Mouse (Mus musculus): ENCODE measurements around the gene Ttc7b. TPM values are rescaled to one million over a fixed set of nuclear protein-coding genes. Genes with fewer than 3 reads are reported as not detected.

Gene Ttc7b
- polyA plus RNA-seq, 1 experiment from 2014 or later = 4.0 TPM

DNA sequence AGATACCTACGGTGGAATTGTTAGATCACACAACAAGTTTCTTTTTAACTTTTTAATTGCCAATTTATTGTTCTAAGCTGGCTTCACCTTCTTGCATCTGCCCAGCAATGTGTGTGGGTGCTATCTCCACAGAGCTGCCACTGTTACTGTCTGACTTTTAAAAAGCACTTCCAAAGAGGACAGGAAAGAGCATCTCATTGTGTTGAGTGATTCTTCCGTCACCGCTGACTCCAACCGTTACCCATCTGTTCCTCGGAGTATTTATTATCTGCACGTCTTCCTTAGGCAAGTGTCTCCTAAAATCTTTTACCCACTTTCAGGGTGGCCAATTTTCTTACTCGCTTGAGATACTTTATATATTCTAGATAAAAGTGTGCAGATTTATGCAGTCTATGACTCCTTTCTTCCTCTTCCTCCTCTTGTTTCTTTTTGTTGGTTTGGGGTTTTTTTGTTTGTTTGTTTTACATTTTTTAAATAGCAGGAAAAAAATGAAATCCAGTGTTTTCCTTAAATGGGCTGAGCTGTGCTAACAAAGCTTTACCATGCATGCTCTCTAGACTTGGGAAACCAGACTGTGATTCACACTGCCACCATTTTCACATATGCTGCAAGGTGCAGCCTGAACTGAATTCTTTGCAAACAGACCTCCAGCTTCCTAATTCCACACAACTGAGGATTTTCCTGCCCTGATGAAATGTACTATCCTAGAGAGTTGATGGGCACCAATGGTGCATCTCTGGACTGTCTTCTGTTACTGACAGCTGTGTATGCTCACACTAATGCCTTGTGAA lies 50.9 kb downstream of the Ttc7b start:
- 82% methylated on average over 7 of the region's 7 CpGs for WGBS
- no peaks in the 10 kb centered on the region; the same call in 1 of the 2 replicates for H3K4me1 ChIP-seq (replicated peaks)
- no peaks in the 10 kb centered on the region for H3K9me3 ChIP-seq
- H3K27me3 ChIP-seq (replicated peaks) = no peaks in the 10 kb centered on the region
- H3K4me3 ChIP-seq (replicated peaks) = no peak overlapping the region
- H3K9ac ChIP-seq = no peak overlapping the region
- no peaks in the 10 kb centered on the region for H3K36me3 ChIP-seq
- no peak overlapping the region for H3K4me2 ChIP-seq (replicated peaks)
- H3K27ac ChIP-seq = no peak overlapping the region
- no peak for ATAC-seq

- ATAC-seq = no peak
- WGBS = 87% methylated on average over 1 of the region's 4 CpGs
Measured at GRCm38 (mm10) chr12:100465101-100465715, 55.4 kb downstream of the Ttc7b start.

GRCm38 (mm10) chr12:100457701-100458100 lies 62.9 kb downstream of the Ttc7b start:
- no peaks in the 10 kb centered on the region for H3K9me3 ChIP-seq

More at GRCm38 (mm10) chr12:100465101-100465715, 55.4 kb downstream of the Ttc7b start:
- Histone ChIP-seq H3K4me2 (replicated peaks) (no peak overlapping the region), H3K27ac (no peak overlapping the region), H3K9ac (no peak overlapping the region), H3K9me3 (no peaks in the 10 kb centered on the region), H3K36me3 (no peaks in the 10 kb centered on the region), H3K27me3 (replicated peaks) (no peaks in the 10 kb centered on the region), H3K4me1 (replicated peaks) (no peaks in the 10 kb centered on the region), H3K4me3 (replicated peaks) (no peak overlapping the region)

GRCm38 (mm10) chr12:100456257-100456975 lies 64.2 kb downstream of the Ttc7b start:
- Histone ChIP-seq H3K9me3 (no peaks in the 10 kb centered on the region), H3K36me3 (no peaks in the 10 kb centered on the region), H3K27ac (no peak overlapping the region), H3K27me3 (replicated peaks) (no peaks in the 10 kb centered on the region), H3K9ac (no peak overlapping the region), H3K4me3 (replicated peaks) (no peak overlapping the region), H3K4me2 (replicated peaks) (no peak overlapping the region), H3K4me1 (replicated peaks) (no peaks in the 10 kb centered on the region)
- no peak for ATAC-seq
- WGBS = 67% methylated on average over 10 of the region's 10 CpGs

More at GRCm38 (mm10) chr12:100457701-100458100, 62.9 kb downstream of the Ttc7b start:
- no peak overlapping the region for H3K27ac ChIP-seq
- H3K4me2 ChIP-seq (replicated peaks) = no peak overlapping the region
- ATAC-seq = no peak
- no peaks in the 10 kb centered on the region for H3K36me3 ChIP-seq
- no peaks in the 10 kb centered on the region for H3K4me1 ChIP-seq (replicated peaks)
- no peak overlapping the region for H3K9ac ChIP-seq
- 93% methylated on average over 7 of the region's 7 CpGs for WGBS
- H3K27me3 ChIP-seq (replicated peaks) = no peaks in the 10 kb centered on the region
- no peak overlapping the region for H3K4me3 ChIP-seq (replicated peaks)

DNA sequence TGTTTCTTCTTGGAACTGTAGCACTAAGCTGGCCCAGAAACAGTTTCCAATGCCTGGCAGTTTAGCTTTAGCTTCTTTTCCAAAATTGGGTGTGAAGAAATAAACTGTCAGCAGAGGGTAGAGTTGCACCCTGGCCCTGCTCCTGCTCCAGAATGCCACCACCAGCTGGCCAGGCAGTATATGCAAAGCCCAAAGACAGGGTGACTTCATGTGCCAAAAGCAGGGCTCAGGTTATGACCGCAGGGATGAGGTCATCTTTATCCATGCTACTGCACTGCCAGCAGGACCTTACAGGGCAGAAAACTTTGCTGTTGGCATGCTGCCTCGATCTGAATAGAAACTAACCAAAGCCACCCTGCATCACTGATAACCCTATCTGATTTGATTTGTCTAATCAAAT lies 65.2 kb downstream of the Ttc7b start:
- no peak for ATAC-seq
- Histone ChIP-seq H3K27me3 (replicated peaks) (no peaks in the 10 kb centered on the region), H3K4me1 (replicated peaks) (no peaks in the 10 kb centered on the region), H3K4me2 (replicated peaks) (no peak overlapping the region), H3K36me3 (no peaks in the 10 kb centered on the region), H3K27ac (no peak overlapping the region), H3K9me3 (no peaks in the 10 kb centered on the region), H3K4me3 (replicated peaks) (no peak overlapping the region), H3K9ac (no peak overlapping the region)
- WGBS = 88% methylated on average over 2 of the region's 2 CpGs

GRCm38 (mm10) chr12:100447701-100448277 lies 72.8 kb downstream of the Ttc7b start:
- H3K27me3 ChIP-seq (replicated peaks) = no peaks in the 10 kb centered on the region
- no peaks in the 10 kb centered on the region for H3K36me3 ChIP-seq
- ATAC-seq = no peak
- H3K9ac ChIP-seq = no peak overlapping the region
- no peak overlapping the region for H3K4me2 ChIP-seq (replicated peaks)
- WGBS = 71% methylated on average over 12 of the region's 12 CpGs
- no peak overlapping the region for H3K27ac ChIP-seq
- no peak overlapping the region for H3K4me3 ChIP-seq (replicated peaks)
- no peaks in the 10 kb centered on the region for H3K9me3 ChIP-seq
- H3K4me1 ChIP-seq (replicated peaks) = no peaks in the 10 kb centered on the region

DNA sequence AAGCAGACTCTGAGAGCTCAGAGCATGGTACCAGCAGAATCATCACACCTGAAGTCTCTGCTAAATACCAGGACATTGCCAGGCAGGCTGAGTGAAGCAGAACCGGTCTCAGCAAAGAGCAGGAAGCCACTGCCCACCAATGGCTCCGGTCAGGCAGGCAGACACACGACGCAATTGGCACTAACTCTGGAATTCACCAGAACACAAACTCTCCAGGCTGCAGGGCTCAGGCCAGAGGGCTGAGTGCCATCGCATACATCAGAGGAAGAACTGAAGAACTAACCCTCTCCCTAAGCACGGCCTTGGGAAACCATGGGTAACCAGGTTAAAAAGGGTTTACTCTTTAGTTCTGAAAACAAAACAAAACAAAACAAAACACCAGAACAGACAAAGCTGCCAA lies 73.5 kb downstream of the Ttc7b start:
- no peaks in the 10 kb centered on the region for H3K4me1 ChIP-seq (replicated peaks)
- H3K4me3 ChIP-seq (replicated peaks) = no peak overlapping the region
- H3K36me3 ChIP-seq = no peaks in the 10 kb centered on the region
- 68% methylated on average over 6 of the region's 6 CpGs for WGBS
- ATAC-seq = no peak
- H3K9me3 ChIP-seq = no peaks in the 10 kb centered on the region
- H3K9ac ChIP-seq = no peak overlapping the region
- H3K4me2 ChIP-seq (replicated peaks) = no peak overlapping the region
- no peak overlapping the region for H3K27ac ChIP-seq
- H3K27me3 ChIP-seq (replicated peaks) = no peaks in the 10 kb centered on the region

DNA sequence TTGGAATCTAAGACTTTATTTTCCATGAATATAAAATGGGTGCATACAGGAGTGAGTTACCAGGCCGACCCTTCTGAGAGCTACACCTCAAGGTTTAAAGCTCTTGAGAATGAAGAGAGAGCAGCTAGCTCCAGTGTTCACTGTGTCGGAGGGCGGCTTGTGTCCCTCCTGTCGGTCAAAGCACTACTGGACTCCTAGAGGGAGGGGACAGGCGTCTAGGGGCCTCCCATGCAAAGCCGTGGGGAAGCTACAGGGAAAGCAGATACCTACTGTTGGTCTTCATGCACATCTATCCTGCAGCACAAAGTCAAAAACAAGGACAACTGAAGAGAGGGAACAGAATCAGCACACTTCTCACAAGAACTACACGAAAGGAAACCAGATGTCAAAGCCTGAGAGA lies 74.9 kb downstream of the Ttc7b start:
- no peaks in the 10 kb centered on the region for H3K9me3 ChIP-seq
- H3K27me3 ChIP-seq (replicated peaks) = no peaks in the 10 kb centered on the region
- no peak overlapping the region for H3K4me3 ChIP-seq (replicated peaks)
- 88% methylated on average over 7 of the region's 7 CpGs for WGBS
- no peak overlapping the region for H3K4me2 ChIP-seq (replicated peaks)
- no peak overlapping the region for H3K27ac ChIP-seq
- no peak overlapping the region for H3K9ac ChIP-seq
- H3K4me1 ChIP-seq (replicated peaks) = no peaks in the 10 kb centered on the region
- ATAC-seq = no peak
- no peaks in the 10 kb centered on the region for H3K36me3 ChIP-seq

DNA sequence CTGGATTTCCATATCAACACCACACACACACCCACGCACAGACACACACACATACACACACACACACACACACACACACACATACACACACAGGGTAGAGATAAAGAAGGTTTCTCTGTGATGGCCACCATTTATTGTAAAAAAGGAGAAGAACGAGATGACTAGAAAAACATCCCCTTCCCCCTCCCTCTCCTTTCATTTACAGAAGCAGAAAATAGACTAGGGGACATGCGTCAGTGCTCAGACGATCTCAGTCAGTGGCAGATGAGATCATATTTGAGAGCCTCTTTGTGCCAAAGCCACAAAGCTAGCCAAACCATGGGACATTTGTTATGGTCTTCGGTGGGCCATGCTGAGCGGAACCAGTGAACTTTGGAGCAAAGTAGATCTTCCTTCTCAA lies 75.4 kb downstream of the Ttc7b start:
- WGBS = 81% methylated on average over 6 of the region's 6 CpGs
- H3K36me3 ChIP-seq = no peaks in the 10 kb centered on the region
- H3K27me3 ChIP-seq (replicated peaks) = no peaks in the 10 kb centered on the region
- no peak overlapping the region for H3K4me3 ChIP-seq (replicated peaks)
- H3K4me2 ChIP-seq (replicated peaks) = no peak overlapping the region
- no peak overlapping the region for H3K27ac ChIP-seq
- H3K9me3 ChIP-seq = no peaks in the 10 kb centered on the region
- ATAC-seq = no peak
- H3K4me1 ChIP-seq (replicated peaks) = peaks cover 3% of the 10 kb centered on the region; the same call in 1 of the 2 replicates
- no peak overlapping the region for H3K9ac ChIP-seq

GRCm38 (mm10) chr12:100444671-100445165 lies 75.9 kb downstream of the Ttc7b start:
- H3K4me1 ChIP-seq (replicated peaks) = peaks cover 8% of the 10 kb centered on the region
- no peaks in the 10 kb centered on the region for H3K27me3 ChIP-seq (replicated peaks)
- no peak for ATAC-seq
- WGBS = 91% methylated on average over 3 of the region's 3 CpGs
- no peak overlapping the region for H3K9ac ChIP-seq
- no peaks in the 10 kb centered on the region for H3K9me3 ChIP-seq
- no peak overlapping the region for H3K27ac ChIP-seq
- H3K36me3 ChIP-seq = no peaks in the 10 kb centered on the region
- H3K4me2 ChIP-seq (replicated peaks) = no peak overlapping the region
- no peak overlapping the region for H3K4me3 ChIP-seq (replicated peaks)

- H3K36me3 ChIP-seq = no peaks in the 10 kb centered on the region
- ATAC-seq = no peak
Measured at GRCm38 (mm10) chr12:100443452-100443851, 77.2 kb downstream of the Ttc7b start.

DNA sequence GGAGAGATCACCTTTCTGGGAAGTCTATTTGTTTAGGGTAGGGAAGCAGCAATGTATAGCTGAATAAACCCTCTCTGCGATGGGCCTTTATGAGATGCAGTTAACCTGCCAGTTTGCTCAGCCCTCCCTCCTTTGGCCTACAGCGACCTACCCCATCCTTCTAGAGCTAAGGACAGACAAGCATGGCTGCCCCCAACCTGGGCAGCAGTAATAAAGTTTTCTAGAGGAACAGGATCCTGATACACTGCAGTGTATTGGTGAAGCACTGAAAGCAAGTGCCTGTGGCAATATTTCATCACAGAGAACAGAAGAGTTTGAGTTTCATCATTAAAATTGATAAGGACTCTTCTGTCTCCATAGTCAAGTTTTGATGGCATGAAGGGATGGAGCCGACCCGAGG lies 79.0 kb downstream of the Ttc7b start:
- Histone ChIP-seq H3K4me2 (replicated peaks) (no peak overlapping the region), H3K27ac (no peak overlapping the region), H3K9me3 (no peaks in the 10 kb centered on the region), H3K36me3 (no peaks in the 10 kb centered on the region), H3K9ac (no peak overlapping the region), H3K4me3 (replicated peaks) (no peak overlapping the region), H3K4me1 (replicated peaks) (peaks cover 12% of the 10 kb centered on the region), H3K27me3 (replicated peaks) (no peaks in the 10 kb centered on the region)
- 74% methylated on average over 4 of the region's 4 CpGs for WGBS
- ATAC-seq = no peak

More at GRCm38 (mm10) chr12:100443452-100443851, 77.2 kb downstream of the Ttc7b start:
- H3K4me3 ChIP-seq (replicated peaks) = no peak overlapping the region
- no peak overlapping the region for H3K9ac ChIP-seq
- H3K4me2 ChIP-seq (replicated peaks) = no peak overlapping the region
- H3K27ac ChIP-seq = no peak overlapping the region
- WGBS = 79% methylated on average over 6 of the region's 6 CpGs
- no peaks in the 10 kb centered on the region for H3K27me3 ChIP-seq (replicated peaks)
- H3K9me3 ChIP-seq = no peaks in the 10 kb centered on the region
- H3K4me1 ChIP-seq (replicated peaks) = peaks cover 12% of the 10 kb centered on the region

Measured in intestine, embryonic 15.5 days (tissue).